Mouse (Mus musculus) liver, postnatal 0 days (tissue): ENCODE measurements at regions not wholly inside any gene's neighbourhood (a gene's known extent, or its start where the extent isn't known, plus 50 kb on each side); places are given as distances from the start of the nearest gene placed in this dataset. TPM values are rescaled to one million over a fixed set of nuclear protein-coding genes. Genes with fewer than 3 reads are reported as not detected.

Source experiments
- ATAC-seq: fragments of 200-750 bp; cut with Nextera tagmentation; 2 replicates; pipeline ENCODE4 v1.8.0; 2017; ENCODE audit warnings: mild to moderate bottlenecking, moderate library complexity
- DNase-seq: peaks from one replicate; pipeline ENCODE4 v3.0.0-alpha.2; 2016
- H3K27ac ChIP-seq: fragments of 300-500 bp; sonication (generic); 2 replicates; pipeline ENCODE4 v1.5.1; 2014; ENCODE audit warnings: antibody characterized with exemption, moderate library complexity, mild to moderate bottlenecking, low read depth
- H3K27me3 ChIP-seq: fragments of 300-500 bp; sonication (generic); 2 replicates; pipeline ENCODE4 v1.6.1; 2014; ENCODE audit warnings: low read length, control low read depth, mixed read lengths; ENCODE audit not compliant: insufficient read depth
- H3K36me3 ChIP-seq: fragments of 300-500 bp; sonication (generic); replicated peaks from 2 replicates; pipeline ENCODE4 v1.6.1; 2014; ENCODE audit warnings: mild to moderate bottlenecking, control low read depth, low read length, moderate library complexity, mixed read lengths; ENCODE audit not compliant: insufficient read depth
- H3K4me1 ChIP-seq: fragments of 300-500 bp; sonication (generic); 2 replicates; pipeline ENCODE4 v1.6.1; 2014; ENCODE audit warnings: antibody characterized with exemption, mild to moderate bottlenecking, control low read depth; ENCODE audit not compliant: insufficient read depth
- H3K4me2 ChIP-seq: fragments of 300-500 bp; sonication (generic); 2 replicates; pipeline ENCODE4 v1.6.1; 2014; ENCODE audit warnings: low read depth, mild to moderate bottlenecking, low read length, moderate library complexity, mixed read lengths
- H3K4me3 ChIP-seq: fragments of 300-500 bp; sonication (generic); 2 replicates; pipeline ENCODE4 v1.5.1; 2014; ENCODE audit warnings: low read depth, low read length
- H3K9ac ChIP-seq: fragments of 300-500 bp; sonication (generic); replicated peaks from 2 replicates; pipeline ENCODE4 v1.6.1; 2014; ENCODE audit warnings: mild to moderate bottlenecking, moderate library complexity
- H3K9me3 ChIP-seq: fragments of 300-500 bp; sonication (generic); 2 replicates; pipeline ENCODE4 v1.6.1; 2016; ENCODE audit warnings: mild to moderate bottlenecking, control low read depth, low read length, mixed read lengths
- CTCF ChIP-seq: sonication (generic); IDR thresholded peaks from 2 replicates; pipeline ENCODE4 v1.5.1; 2016; ENCODE audit warnings: antibody characterized with exemption, low read depth
- EP300 ChIP-seq: IDR thresholded peaks from 2 replicates; pipeline ENCODE4 v1.6.1; 2016; ENCODE audit warnings: antibody characterized with exemption, low read depth, mild to moderate bottlenecking
- microRNA-seq: library from miRNA; unstranded; fragments of <30 nt; microRNA quantifications from one replicate; pipeline ENCODE4, GENCODE M21; 2016

GRCm38 (mm10) chr8:73569963-73570362 is 216.6 kb upstream of the Large1 start:
- Histone ChIP-seq H3K9me3 (no peaks in the 10 kb centered on the region), H3K27me3 (no peaks in the 10 kb centered on the region), H3K36me3 (no peaks in the 10 kb centered on the region), H3K9ac (no peak overlapping the region), H3K4me1 (no peaks in the 10 kb centered on the region), H3K4me3 (no peak overlapping the region), H3K4me2 (no peak overlapping the region), H3K27ac (no peak overlapping the region)
- ATAC-seq, result no peak
- TF ChIP-seq CTCF, result no peak
- no peak for TF ChIP-seq EP300
- DNase-seq, result no peak

Small RNA genes lying in the stretch of these regions (microRNA-seq; reads per million reads assigned to microRNA genes)
- not detected for gene Gm23255
